Mouse (Mus musculus) induced T-regulatory cell, adult 2 months (primary cell): ENCODE data around the gene Rabgap1l.
A peak's percentile ranks its signal among the peaks of the same experiment; 100 is the strongest.
"Not testable (repeated sequence)": the region's sequence is repeated elsewhere in the genome, so short reads cannot be mapped to it uniquely, and the experiment has no call there.

Experiments
- DNase-seq: peaks from one replicate; pipeline ENCODE4 v3.0.0-alpha.2; 2012; ENCODE audit warnings: low read depth

Gene Rabgap1l

GRCm38 (mm10) chr1:160485731-160486130 is 307.3 kb downstream of the Rabgap1l start:
- no peak for DNase-seq

DNA sequence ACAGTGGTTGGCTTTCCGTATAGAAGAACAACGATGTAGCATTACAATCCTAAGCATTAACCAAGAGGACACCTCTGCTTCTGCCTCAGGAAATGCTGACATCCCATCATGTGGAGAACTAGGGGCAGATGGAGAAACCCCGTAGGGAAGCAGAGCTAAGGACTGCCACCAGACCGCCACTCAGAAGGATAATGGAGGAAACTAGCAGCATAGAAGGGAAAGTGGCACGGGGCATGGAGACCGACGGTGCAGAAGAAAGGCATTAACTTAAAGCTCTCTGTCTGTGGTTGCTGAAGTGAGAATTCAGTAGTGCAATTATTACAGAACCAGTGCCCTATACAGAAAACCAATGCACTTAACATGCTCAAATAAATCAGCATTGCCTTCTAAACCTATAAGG is 308.0 kb downstream of the Rabgap1l start:
- no peak for DNase-seq

DNA sequence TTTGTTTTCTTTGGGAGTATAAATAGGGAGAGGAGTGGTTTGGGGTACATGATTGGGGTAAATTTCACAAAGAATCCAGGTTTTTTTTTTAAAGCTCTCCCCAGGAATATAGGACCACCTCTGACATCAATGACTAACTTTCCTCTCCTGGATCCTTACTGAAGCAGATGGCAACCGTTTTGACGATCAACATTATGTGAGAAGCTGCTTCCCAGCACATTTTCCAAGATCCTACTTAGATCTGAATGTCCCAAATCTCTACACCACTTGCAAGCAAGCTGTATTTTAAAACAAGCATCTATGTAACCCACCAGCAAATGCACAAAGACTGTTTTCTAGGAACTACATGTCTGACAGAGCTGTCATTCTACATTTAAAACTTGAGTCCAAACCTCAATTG is 311.4 kb downstream of the Rabgap1l start:
- no peak for DNase-seq

DNA sequence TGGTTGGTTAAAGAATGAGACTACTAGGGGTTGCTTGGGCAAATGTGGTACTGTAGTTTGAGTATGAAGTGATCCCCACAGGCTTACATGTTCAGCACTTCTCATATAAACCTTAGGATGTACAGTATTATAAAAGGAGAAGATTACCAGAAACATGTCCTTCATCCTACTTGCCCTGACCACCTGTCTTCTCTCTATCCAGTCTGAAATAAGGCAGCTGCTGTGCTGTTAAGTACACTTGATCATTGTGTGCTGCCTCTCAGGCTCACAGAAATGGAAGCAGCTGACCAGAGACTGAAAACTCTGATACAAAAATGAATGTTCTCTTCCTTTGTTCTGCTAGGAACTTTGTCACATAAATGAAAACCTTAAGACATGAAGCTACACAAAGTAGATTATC is 325.6 kb downstream of the Rabgap1l start:
- no peak for DNase-seq

GRCm38 (mm10) chr1:160465186-160465585 is 327.8 kb downstream of the Rabgap1l start:
- no peak for DNase-seq

DNA sequence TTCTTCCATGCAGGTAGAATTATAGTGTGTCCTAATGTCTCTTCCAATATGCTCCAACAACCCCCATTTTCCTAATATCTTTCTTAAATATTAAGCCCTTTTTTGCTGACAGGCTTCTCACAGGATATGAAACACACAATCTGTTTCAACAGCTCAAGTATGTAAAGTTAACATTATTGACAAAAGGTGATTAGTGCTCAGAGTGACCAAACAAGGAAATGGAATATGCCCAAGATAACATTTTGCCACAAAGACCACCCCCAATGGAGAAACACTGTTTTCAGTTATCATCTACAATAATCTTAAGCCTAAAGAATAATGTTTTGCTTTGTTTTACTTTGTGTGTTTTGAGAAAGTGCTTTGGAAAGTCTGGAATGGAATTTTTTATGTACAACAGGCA is 328.9 kb downstream of the Rabgap1l start:
- DNase-seq, result no peak

GRCm38 (mm10) chr1:160460346-160460745 is 332.7 kb downstream of the Rabgap1l start:
- no peak for DNase-seq

GRCm38 (mm10) chr1:160451663-160452062 is 341.3 kb downstream of the Rabgap1l start:
- no peak for DNase-seq

- no peak for DNase-seq
Measured at GRCm38 (mm10) chr1:160448681-160449080, 344.3 kb downstream of the Rabgap1l start.

GRCm38 (mm10) chr1:160446823-160447222 is 346.2 kb downstream of the Rabgap1l start:
- no peak for DNase-seq

- no peak for DNase-seq
Measured at GRCm38 (mm10) chr1:160443506-160443905, 349.5 kb downstream of the Rabgap1l start.

DNA sequence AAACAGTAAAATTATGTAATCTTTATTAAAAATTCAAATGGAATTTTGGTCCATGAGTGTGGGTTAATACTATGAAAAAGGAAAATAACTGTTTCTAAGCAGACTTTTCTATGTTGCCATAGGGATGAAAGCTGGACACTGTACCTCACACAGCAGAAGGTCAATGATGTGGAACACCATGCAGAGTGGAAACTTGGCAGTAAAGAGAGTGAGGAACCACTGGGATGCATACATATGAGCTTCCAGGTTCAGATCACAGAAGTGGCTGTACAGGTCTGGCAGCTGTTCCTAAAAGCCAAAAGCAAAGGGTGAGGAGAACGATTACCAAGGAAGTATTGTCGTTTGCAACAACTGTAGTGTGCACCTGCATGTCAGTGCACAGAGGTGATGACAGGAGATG is 351.3 kb downstream of the Rabgap1l start:
- DNase-seq, result no peak

GRCm38 (mm10) chr1:160441161-160441560 is 351.9 kb downstream of the Rabgap1l start:
- DNase-seq, result no peak

- no peak for DNase-seq
Measured at GRCm38 (mm10) chr1:160438820-160439219, 354.2 kb downstream of the Rabgap1l start.

GRCm38 (mm10) chr1:160417196-160417854 is 375.7 kb downstream of the Rabgap1l start:
- no peak for DNase-seq

DNA sequence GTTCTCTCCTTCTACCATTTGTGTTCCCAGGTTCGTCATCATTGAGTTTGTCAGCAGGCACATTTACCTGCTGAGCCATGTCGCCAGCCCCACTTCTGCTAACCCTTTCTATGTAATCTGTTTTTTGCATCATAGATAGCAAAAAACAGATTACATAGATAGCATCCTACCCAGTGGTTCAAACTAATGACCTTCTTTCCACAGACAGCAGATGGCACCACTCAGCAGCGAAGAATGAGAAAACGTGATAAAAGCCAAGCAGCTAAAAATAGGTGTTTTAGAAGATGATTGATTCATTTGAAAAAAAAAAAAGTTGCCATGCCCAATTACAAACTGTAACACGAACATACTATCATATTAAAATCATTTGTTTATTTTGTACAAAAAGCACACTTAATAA is 382.2 kb downstream of the Rabgap1l start:
- peak; percentile 20 for DNase-seq

GRCm38 (mm10) chr1:160409689-160410088 is 383.3 kb downstream of the Rabgap1l start:
- not testable (repeated sequence) for DNase-seq

DNA sequence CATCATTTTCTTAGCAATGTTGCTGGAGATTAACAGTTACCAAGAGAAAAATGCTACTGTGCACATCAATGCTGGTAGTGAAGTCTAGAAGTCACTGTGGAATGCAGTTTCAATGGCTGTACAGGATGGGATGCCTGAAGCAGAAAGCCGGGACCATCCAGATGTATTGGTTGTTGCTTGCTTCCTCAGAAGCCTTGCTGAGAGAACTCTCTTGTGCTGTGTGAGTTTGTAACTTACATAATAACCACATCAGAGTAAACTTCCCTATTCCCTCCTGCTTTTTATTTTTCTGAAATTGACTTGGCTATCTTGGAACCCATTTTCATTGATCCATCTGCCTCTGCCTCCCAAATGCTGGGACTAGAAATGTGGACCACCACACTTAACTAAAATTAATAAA is 383.9 kb downstream of the Rabgap1l start:
- DNase-seq, result no peak

DNA sequence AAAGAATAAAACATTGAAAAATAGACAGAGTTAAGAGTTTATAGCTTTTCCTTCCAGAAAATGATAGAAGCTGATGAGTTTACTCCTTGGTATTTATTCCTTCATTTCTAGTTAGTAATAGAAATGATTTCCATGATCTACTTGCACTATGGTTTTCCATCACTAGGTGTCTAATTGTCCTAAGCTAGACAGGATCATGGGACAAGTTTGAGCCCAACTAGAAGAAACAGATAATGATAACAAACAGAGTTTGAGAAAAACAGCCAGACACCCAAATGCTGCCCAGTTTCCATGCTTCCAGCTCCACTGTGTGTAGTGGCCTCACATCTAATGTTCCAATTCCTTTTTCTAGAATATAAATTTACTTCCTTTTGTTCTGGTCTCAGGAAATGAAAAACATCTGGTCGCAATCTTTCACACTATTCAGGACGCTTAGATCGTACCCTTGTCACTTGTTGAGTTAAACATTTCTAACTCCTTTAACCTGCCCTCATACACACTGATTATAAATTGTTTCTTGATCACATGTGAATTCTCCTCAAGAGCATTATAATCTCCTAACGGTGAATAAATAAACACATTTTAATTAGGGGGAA is 384.6 kb downstream of the Rabgap1l start:
- DNase-seq, result no peak

- DNase-seq, result peak; percentile 78
Measured at GRCm38 (mm10) chr1:160399428-160399827, 393.6 kb downstream of the Rabgap1l start.

- DNase-seq, result peak; percentile 47
Measured at GRCm38 (mm10) chr1:160397037-160397436, 396.0 kb downstream of the Rabgap1l start.

DNA sequence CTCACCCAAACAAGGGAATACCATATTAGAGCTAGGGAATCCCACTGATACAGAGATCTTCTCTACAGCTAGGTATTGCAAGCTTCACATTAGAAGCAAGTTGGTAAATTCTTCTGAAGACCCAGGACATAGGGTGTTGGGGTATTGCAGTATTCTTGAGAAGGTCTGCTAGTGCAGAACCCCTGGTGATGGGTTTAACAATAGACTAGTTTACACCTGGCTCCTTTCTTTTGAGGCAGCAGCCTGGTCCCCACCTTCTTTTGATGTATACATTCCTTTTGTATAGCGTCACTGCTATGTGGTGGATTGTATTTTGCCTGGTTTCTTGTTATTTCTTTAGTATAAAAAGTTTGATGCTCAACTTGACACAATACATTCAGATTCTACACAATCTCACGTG is 405.6 kb downstream of the Rabgap1l start:
- no peak for DNase-seq

DNA sequence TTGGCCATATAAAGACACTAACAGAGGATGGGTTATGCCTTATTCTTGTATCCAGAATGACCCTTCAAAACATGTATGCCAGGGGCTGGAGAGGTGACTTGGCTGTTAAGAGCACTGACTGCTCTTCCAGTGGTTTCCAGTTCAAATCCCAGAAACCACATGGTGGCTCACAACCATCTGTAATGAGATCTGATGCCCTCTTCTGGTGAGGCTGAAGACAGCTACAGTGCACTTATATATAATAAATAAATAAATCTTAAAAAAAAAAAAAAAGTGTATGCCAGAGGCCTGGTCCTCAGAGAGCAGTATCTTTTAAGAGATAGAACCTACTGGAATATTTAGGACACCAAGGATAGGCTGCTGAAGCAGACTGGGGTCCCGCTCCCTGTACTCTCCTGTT is 414.6 kb downstream of the Rabgap1l start:
- no peak for DNase-seq
